Mouse (Mus musculus): ENCODE measurements around the gene Lmf1.

DNA sequence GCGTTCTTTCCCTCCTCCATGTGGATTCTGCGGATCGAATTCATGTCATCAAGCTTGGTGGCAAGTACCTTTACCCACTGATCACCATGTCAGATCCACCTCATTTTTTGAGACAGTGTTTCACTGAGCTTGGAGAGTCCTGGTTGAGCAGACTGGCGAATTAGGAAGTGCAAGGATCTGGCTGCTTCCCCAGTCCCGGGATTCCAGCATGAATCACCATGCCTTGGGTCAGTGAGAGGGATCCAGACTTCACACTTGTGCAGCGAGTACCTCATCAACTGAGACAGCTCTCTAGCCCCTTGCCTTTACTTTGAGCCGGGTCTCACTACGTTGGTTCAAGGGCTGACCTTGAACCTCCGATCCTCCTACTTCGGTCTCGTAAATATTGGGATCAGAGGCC, 27.6 kb upstream of the Lmf1 start:
- TF ChIP-seq GATA1 (IDR thresholded peaks at IDR 0.05; ENCODE audit: low read length) (no peak), TAL1 (IDR thresholded peaks at IDR 0.05; ENCODE audit: low read length) (no peak)

Data from erythroblast, embryonic 14.5 days (primary cell).